Mouse (Mus musculus) liver, embryonic 11.5 days (tissue): ENCODE data around the gene Zfp212. TPM values are rescaled to one million over a fixed set of nuclear protein-coding genes. Genes with fewer than 3 reads are reported as not detected.

Experiments
- ATAC-seq: fragments of 200-750 bp; cut with Nextera tagmentation; replicated peaks from 2 replicates; pipeline ENCODE4 v1.8.0; 2017; ENCODE audit warnings: moderate number of reproducible peaks, mild to moderate bottlenecking, moderate TSS enrichment, moderate library complexity; ENCODE audit not compliant: low FRiP score
- DNase-seq: peaks from one replicate; pipeline ENCODE4 v3.0.0-alpha.2; 2017; ENCODE audit warnings: low spot score
- H3K27ac ChIP-seq: fragments of 300-500 bp; sonication (generic); 2 replicates; pipeline ENCODE4 v1.5.1; 2014; ENCODE audit warnings: mild to moderate bottlenecking, low read depth, low read length, control low read depth
- H3K27me3 ChIP-seq: fragments of 300-500 bp; sonication (generic); replicated peaks from 2 replicates; pipeline ENCODE4 v1.6.1; 2014; ENCODE audit warnings: low read length, mixed read lengths; ENCODE audit not compliant: control insufficient read depth, insufficient read depth
- H3K36me3 ChIP-seq: fragments of 300-500 bp; sonication (generic); 2 replicates; pipeline ENCODE4 v1.6.1; 2014; ENCODE audit warnings: mild to moderate bottlenecking, low read length, moderate library complexity, mixed read lengths; ENCODE audit not compliant: control insufficient read depth, insufficient read depth
- H3K4me1 ChIP-seq: fragments of 300-500 bp; sonication (generic); replicated peaks from 2 replicates; pipeline ENCODE4 v1.6.1; 2014; ENCODE audit warnings: low read length, mixed read lengths; ENCODE audit not compliant: control insufficient read depth, insufficient read depth
- H3K4me2 ChIP-seq: fragments of 300-500 bp; sonication (generic); 2 replicates; pipeline ENCODE4 v1.6.1; 2014; ENCODE audit warnings: mild to moderate bottlenecking, control low read depth, moderate library complexity
- H3K4me3 ChIP-seq: fragments of 300-500 bp; sonication (generic); 2 replicates; pipeline ENCODE4 v1.5.1; 2014; ENCODE audit warnings: low read depth, low read length, control low read depth
- H3K9ac ChIP-seq: fragments of 300-500 bp; sonication (generic); 2 replicates; pipeline ENCODE4 v1.6.1; 2014; ENCODE audit warnings: low read depth, low read length, control low read depth
- H3K9me3 ChIP-seq: fragments of 300-500 bp; sonication (generic); 2 replicates; pipeline ENCODE4 v1.6.1; 2016; ENCODE audit warnings: low read length, inconsistent platforms, mixed read lengths; ENCODE audit not compliant: control insufficient read depth
- WGBS: fragments of 180-500 bp; shearing (Covaris S2); extraction: QIAGEN DNeasy Blood & Tissue Kit; methylation state at CpG from one replicate; pipeline ENCODE4 v1.1.7; 2014; 5-methylcytosine and 5-hydroxymethylcytosine counted together
- polyA plus RNA-seq: library from polyadenylated mRNA; unstranded; fragments of >200 nt; fragmentation: Nextera tagmentation; extraction: Ambion mirVana; gene quantifications from 2 replicates; pipeline ENCODE4 v1.2.1, GENCODE M21; 2014

The Zfp212 gene
- polyA plus RNA-seq, result 9.5 and 9.8 TPM in 2 replicates

DNA sequence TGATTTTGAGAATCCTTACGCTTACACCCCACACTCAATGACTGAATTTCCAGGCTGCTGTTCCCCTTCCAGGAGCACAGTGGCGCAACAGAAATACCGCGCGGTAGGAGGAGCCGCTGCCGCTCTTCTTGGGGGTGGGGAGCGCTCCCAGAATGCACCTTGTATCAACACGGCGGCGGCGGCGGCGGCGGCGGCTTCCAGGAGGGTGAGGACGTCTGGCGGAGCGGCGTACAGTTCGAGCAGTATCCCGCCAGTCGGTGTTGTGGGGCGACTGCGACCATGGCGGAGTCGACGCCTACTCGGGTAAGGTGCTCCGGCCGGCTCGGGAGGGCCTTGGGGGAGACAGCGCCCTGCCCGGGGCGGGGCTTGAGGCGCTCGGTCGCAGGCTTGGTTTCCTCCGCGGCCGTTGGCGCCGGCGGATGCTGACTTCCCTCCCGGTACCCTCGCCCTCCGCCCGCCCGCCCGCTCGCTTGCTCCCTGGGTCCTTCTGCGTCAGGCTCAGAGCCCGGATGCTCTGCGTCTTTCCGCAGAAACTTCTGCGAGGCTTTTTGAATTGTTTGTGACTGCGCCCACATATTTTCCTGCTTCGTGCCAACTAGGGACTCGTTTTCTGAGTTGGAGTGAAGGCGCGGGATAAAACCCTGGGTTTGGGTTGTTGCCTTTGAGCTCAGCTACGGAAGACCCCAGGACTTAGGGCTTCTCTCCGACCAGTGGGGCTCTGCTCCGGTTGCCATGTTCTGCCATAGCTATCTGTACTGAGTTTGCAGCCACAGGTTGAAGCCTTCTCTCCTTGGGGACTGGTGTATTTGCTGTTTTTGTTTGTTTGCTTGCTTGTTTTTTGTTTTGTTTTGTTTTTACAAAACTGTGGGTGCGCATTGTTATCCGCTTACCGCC is at the start of gene Zfp212:
TSS of gene Zfp212 (plus strand) at position 30 of the 894 bp plus-strand sequence.
- H3K4me2 ChIP-seq, result peak within 1 kb of the TSS; percentile 92
- no peaks in the 10 kb centered on the region for H3K36me3 ChIP-seq
- under 1% methylated on average over 67 of the region's 67 CpGs for WGBS
- no peaks in the 10 kb centered on the region for H3K27me3 ChIP-seq
- peaks cover 17% of the 10 kb centered on the region for H3K4me1 ChIP-seq
- DNase-seq, result peak; percentile 95
- peak within 1 kb of the TSS; percentile 97 for H3K27ac ChIP-seq
- no peaks in the 10 kb centered on the region for H3K9me3 ChIP-seq
- peak within 1 kb of the TSS; percentile 75 for H3K4me3 ChIP-seq
- peak within 1 kb of the TSS; percentile 93 for H3K9ac ChIP-seq
- ATAC-seq, result peak; percentile 90

GRCm38 (mm10) chr6:47872266-47872665 is 48.0 kb upstream of the Zfp212 start:
- 80% methylated on average over 5 of the region's 5 CpGs for WGBS

DNA sequence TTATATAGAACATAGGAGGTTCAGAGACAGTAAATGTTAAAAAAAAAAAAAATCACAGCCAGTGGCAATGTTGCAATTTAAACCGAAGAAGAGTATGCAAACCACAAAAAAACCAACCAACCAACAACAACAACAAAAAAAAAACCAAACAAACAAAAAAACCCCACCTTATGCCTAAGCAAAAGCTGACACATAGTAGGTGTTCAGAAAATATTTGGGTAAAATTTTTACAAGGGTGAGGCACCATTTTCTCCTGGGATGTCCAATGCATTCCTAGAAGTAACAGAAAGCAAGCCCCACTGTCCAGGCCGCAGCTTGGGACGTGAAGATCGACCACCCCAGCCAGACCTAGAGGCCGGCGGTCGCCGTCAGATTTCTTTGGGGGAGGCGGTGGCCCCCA is 43.2 kb upstream of the Zfp212 start, which contains the start of gene Zfp282:
TSS of gene Zfp282 (plus strand) at position 147 of the 400 bp plus-strand sequence.
- 5% methylated on average over 9 of the region's 9 CpGs for WGBS
- H3K9ac ChIP-seq, result peak within 1 kb of the TSS; percentile 84
- H3K4me3 ChIP-seq, result peak within 1 kb of the TSS; percentile 82
- H3K9me3 ChIP-seq, result no peaks in the 10 kb centered on the region
- DNase-seq (no peak), ATAC-seq (no peak)
- H3K4me1 ChIP-seq, result peaks cover 14% of the 10 kb centered on the region
- H3K36me3 ChIP-seq, result peaks cover 12% of the 10 kb centered on the region; the same call in 1 of the 2 replicates
- H3K27ac ChIP-seq, result peak within 1 kb of the TSS; percentile 98
- peak within 1 kb of the TSS; percentile 95 for H3K4me2 ChIP-seq
- H3K27me3 ChIP-seq, result no peaks in the 10 kb centered on the region

More at GRCm38 (mm10) chr6:47872266-47872665, 48.0 kb upstream of the Zfp212 start:
- Histone ChIP-seq H3K27ac (no peak overlapping the region), H3K9me3 (no peaks in the 10 kb centered on the region), H3K9ac (no peak overlapping the region), H3K36me3 (no peaks in the 10 kb centered on the region), H3K27me3 (no peaks in the 10 kb centered on the region), H3K4me3 (no peak overlapping the region), H3K4me2 (no peak overlapping the region), H3K4me1 (0 out of 2 replicates have a peak, but pooled peaks cover 3% of the 10 kb centered on the region)
- DNase-seq (no peak), ATAC-seq (no peak)

DNA sequence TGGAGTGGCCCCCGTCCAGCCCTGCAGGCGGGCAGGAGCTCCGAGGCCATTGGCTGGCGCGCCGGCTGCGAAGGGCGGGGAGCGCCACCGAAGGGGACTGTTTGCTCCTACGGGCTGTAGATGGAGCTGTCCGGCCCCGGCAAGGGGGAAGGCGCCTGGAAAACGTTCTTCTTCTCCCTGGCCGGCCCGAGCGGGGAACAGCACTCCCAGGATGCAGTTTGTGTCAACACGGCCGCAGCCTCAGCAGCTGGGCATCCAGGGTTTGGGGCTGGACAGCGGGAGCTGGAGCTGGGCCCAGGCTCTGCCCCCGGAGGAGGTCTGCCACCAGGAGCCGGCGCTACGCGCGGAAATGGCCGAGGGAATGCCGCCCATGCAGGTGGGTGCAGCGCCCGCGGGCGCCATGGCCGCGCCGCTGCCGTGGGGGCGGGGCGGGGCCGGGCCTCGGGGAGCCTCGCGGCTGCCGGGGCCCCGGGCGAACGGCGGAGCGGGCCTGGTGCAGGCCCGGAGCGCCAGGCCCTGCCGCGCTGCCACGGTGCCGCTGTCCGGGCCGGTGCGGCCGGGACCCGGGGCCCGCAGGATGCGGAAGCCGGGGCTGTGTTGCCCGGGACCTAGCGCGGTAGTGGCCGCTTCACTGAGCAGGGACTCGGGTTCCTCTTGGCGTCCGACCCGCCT is 42.7 kb upstream of the Zfp212 start:
- Histone ChIP-seq H3K4me3 (peak overlapping the region; percentile 82), H3K27me3 (no peaks in the 10 kb centered on the region), H3K36me3 (peaks cover 13% of the 10 kb centered on the region; the same call in 1 of the 2 replicates), H3K27ac (peak overlapping the region; percentile 98), H3K4me1 (peaks cover 14% of the 10 kb centered on the region), H3K4me2 (peak overlapping the region; percentile 95), H3K9ac (peak overlapping the region; percentile 84), H3K9me3 (no peaks in the 10 kb centered on the region)
- WGBS, result under 1% methylated on average over 70 of the region's 71 CpGs
- DNase-seq (peak; percentile 88), ATAC-seq (peak; percentile 95)

DNA sequence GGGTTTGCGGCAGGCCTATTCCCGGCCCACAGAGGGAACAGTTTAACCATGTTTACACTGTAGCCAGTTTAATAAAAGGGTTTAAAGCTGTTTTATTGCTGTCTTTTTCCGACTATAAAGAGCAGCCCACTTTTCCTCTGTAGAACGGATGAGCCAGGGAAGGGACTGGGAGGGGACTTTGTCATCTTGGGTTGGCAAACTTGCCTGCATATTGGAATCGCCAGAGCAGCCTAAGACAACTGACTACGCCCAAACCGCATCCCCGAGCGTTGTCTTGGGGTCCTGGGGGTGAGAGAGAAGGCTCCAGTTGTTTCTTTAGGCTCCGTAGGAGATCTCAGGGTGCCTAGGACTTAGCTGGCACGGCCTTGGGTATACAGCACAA is 42.2 kb upstream of the Zfp212 start:
- DNase-seq (peak; percentile 45), ATAC-seq (peak; percentile 6; the same call in 1 of the 2 replicates)
- H3K4me2 ChIP-seq, result peak overlapping the region; percentile 95
- H3K4me1 ChIP-seq, result peaks cover 14% of the 10 kb centered on the region
- H3K4me3 ChIP-seq, result peak overlapping the region; percentile 82
- H3K9ac ChIP-seq, result peak overlapping the region; percentile 84
- WGBS, result under 1% methylated on average over 11 of the region's 11 CpGs
- peaks cover 18% of the 10 kb centered on the region; the same call in 1 of the 2 replicates for H3K36me3 ChIP-seq
- H3K9me3 ChIP-seq, result no peaks in the 10 kb centered on the region
- H3K27ac ChIP-seq, result peak overlapping the region; percentile 98
- no peaks in the 10 kb centered on the region for H3K27me3 ChIP-seq

GRCm38 (mm10) chr6:47878593-47878992 is 41.7 kb upstream of the Zfp212 start:
- peaks cover 14% of the 10 kb centered on the region for H3K4me1 ChIP-seq
- H3K4me3 ChIP-seq, result peak overlapping the region; percentile 82
- H3K36me3 ChIP-seq, result peaks cover 19% of the 10 kb centered on the region; the same call in 1 of the 2 replicates
- no peak for ATAC-seq
- H3K27ac ChIP-seq, result no peak overlapping the region
- H3K4me2 ChIP-seq, result peak overlapping the region; percentile 95
- no peaks in the 10 kb centered on the region for H3K9me3 ChIP-seq
- H3K9ac ChIP-seq, result peak overlapping the region; percentile 84
- 49% methylated on average over 3 of the region's 3 CpGs for WGBS
- H3K27me3 ChIP-seq, result no peaks in the 10 kb centered on the region
- no peak for DNase-seq

GRCm38 (mm10) chr6:47879049-47879716 is 41.1 kb upstream of the Zfp212 start:
- DNase-seq, result no peak
- Histone ChIP-seq H3K36me3 (peaks cover 19% of the 10 kb centered on the region; the same call in 1 of the 2 replicates), H3K4me3 (no peak overlapping the region; the same call in 1 of the 2 replicates), H3K9ac (peak overlapping the region; percentile 84), H3K27ac (no peak overlapping the region), H3K4me2 (peak overlapping the region; percentile 95), H3K4me1 (peaks cover 14% of the 10 kb centered on the region), H3K9me3 (no peaks in the 10 kb centered on the region), H3K27me3 (no peaks in the 10 kb centered on the region)
- WGBS, result 68% methylated on average over 4 of the region's 4 CpGs
- ATAC-seq, result no peak

DNA sequence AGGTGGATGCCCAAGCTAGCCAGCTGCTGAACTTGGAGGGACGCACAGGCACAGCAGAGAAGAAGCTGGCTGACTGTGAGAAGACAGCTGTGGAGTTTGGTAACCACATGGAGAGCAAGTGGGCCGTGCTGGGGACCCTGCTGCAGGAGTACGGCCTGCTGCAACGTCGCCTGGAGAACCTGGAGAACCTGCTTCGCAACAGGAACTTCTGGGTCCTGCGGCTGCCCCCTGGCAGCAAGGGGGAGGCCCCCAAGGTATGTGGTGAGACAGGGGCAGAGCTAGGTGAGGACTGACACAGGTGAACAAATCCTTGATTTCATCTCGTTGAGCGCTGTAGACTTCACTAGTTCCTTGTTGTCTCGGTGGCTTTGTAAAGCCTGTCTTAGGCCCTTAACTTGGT is 40.1 kb upstream of the Zfp212 start:
- no peak overlapping the region for H3K4me2 ChIP-seq
- 93% methylated on average over 10 of the region's 10 CpGs for whole genome bisulfite sequencing
- H3K27ac ChIP-seq, result no peak overlapping the region
- DNase-seq (no peak), ATAC-seq (no peak)
- peaks cover 24% of the 10 kb centered on the region for H3K36me3 ChIP-seq
- no peaks in the 10 kb centered on the region for H3K9me3 ChIP-seq
- peaks cover 14% of the 10 kb centered on the region for H3K4me1 ChIP-seq
- H3K9ac ChIP-seq, result no peak overlapping the region
- H3K27me3 ChIP-seq, result no peaks in the 10 kb centered on the region
- H3K4me3 ChIP-seq, result no peak overlapping the region
